Mouse (Mus musculus) cerebellum, adult 11 months (tissue): ENCODE measurements around the gene Rai1.

Source experiments
- DNase-seq: peaks from one replicate; pipeline ENCODE4 v3.0.0; 2022

The Rai1 gene

GRCm38 (mm10) chr11:60099555-60100186 is 5.1 kb upstream of the Rai1 start:
- no peak for DNase-seq

- DNase-seq = no peak
Observed at GRCm38 (mm10) chr11:60100827-60101555, 3.8 kb upstream of the Rai1 start.

GRCm38 (mm10) chr11:60101986-60102385 is 2.8 kb upstream of the Rai1 start:
- no peak for DNase-seq

- DNase-seq = no peak
Observed at GRCm38 (mm10) chr11:60102664-60103063, 2.1 kb upstream of the Rai1 start.

GRCm38 (mm10) chr11:60103567-60103966 is 1.2 kb upstream of the Rai1 start:
- DNase-seq = no peak

- DNase-seq = peak; percentile 59
Observed at GRCm38 (mm10) chr11:60105593-60106542, 1.1 kb downstream of the Rai1 start.

- DNase-seq = peak; percentile 41
Observed at GRCm38 (mm10) chr11:60106543-60107110, 1.8 kb downstream of the Rai1 start.

GRCm38 (mm10) chr11:60107449-60107848 is 2.6 kb downstream of the Rai1 start:
- DNase-seq = no peak

- DNase-seq = no peak
Observed at GRCm38 (mm10) chr11:60108631-60109172, 3.9 kb downstream of the Rai1 start.

- no peak for DNase-seq
Observed at GRCm38 (mm10) chr11:60110386-60110785, 5.6 kb downstream of the Rai1 start.

- no peak for DNase-seq
Observed at GRCm38 (mm10) chr11:60111576-60111975, 6.8 kb downstream of the Rai1 start.

- DNase-seq = no peak
Observed at GRCm38 (mm10) chr11:60113624-60114023, 8.8 kb downstream of the Rai1 start.

GRCm38 (mm10) chr11:60114296-60115023 is 9.6 kb downstream of the Rai1 start:
- DNase-seq = no peak

GRCm38 (mm10) chr11:60115024-60115538 is 10.3 kb downstream of the Rai1 start:
- peak; percentile 85 for DNase-seq

- no peak for DNase-seq
Observed at GRCm38 (mm10) chr11:60115638-60116276, 10.9 kb downstream of the Rai1 start.

- DNase-seq = no peak
Observed at GRCm38 (mm10) chr11:60120586-60121262, 15.9 kb downstream of the Rai1 start.

GRCm38 (mm10) chr11:60122611-60123010 is 17.8 kb downstream of the Rai1 start:
- DNase-seq = no peak

- DNase-seq = no peak
Observed at GRCm38 (mm10) chr11:60127048-60127447, 22.2 kb downstream of the Rai1 start.

GRCm38 (mm10) chr11:60127863-60128512 is 23.2 kb downstream of the Rai1 start:
- no peak for DNase-seq

- no peak for DNase-seq
Observed at GRCm38 (mm10) chr11:60130516-60130915, 25.7 kb downstream of the Rai1 start.
